Mouse (Mus musculus) heart, postnatal 0 days (tissue): ENCODE measurements around the gene Tspan1. TPM values are rescaled to one million over a fixed set of nuclear protein-coding genes. Genes with fewer than 3 reads are reported as not detected.

Experiments
- ATAC-seq: fragments of 200-750 bp; cut with Nextera tagmentation; 2 replicates; pipeline ENCODE4 v1.8.0; 2017; ENCODE audit warnings: low read depth, moderate number of reproducible peaks, moderate library complexity; ENCODE audit not compliant: insufficient read depth
- DNase-seq: peaks from one replicate; pipeline ENCODE4 v3.0.0-alpha.2; 2016; ENCODE audit warnings: low spot score
- H3K27ac ChIP-seq: fragments of 300-500 bp; sonication (generic); 2 replicates; pipeline ENCODE4 v1.5.1; 2014; ENCODE audit warnings: low read depth, mild to moderate bottlenecking
- H3K27me3 ChIP-seq: fragments of 300-500 bp; sonication (generic); 2 replicates; pipeline ENCODE4 v1.6.1; 2014; ENCODE audit warnings: low read length, mixed read lengths; ENCODE audit not compliant: control insufficient read depth, insufficient read depth
- H3K36me3 ChIP-seq: fragments of 300-500 bp; sonication (generic); replicated peaks from 2 replicates; pipeline ENCODE4 v1.6.1; 2014; ENCODE audit warnings: low read length, mixed read lengths; ENCODE audit not compliant: control insufficient read depth, insufficient read depth
- H3K4me1 ChIP-seq: fragments of 300-500 bp; sonication (generic); 2 replicates; pipeline ENCODE4 v1.6.1; 2014; ENCODE audit warnings: antibody characterized with exemption; ENCODE audit not compliant: control insufficient read depth, insufficient read depth
- H3K4me2 ChIP-seq: fragments of 300-500 bp; sonication (generic); 2 replicates; pipeline ENCODE4 v1.6.1; 2014; ENCODE audit warnings: low read depth, mild to moderate bottlenecking, low read length, moderate library complexity
- H3K4me3 ChIP-seq: fragments of 300-500 bp; sonication (generic); 2 replicates; pipeline ENCODE4 v1.5.1; 2014; ENCODE audit warnings: low read depth, low read length
- H3K9ac ChIP-seq: fragments of 300-500 bp; sonication (generic); replicated peaks from 2 replicates; pipeline ENCODE4 v1.6.1; 2014; ENCODE audit warnings: low read depth, low read length, mixed read lengths
- H3K9me3 ChIP-seq: fragments of 300-500 bp; sonication (generic); replicated peaks from 2 replicates; pipeline ENCODE4 v1.6.1; 2016; ENCODE audit warnings: low read length; ENCODE audit not compliant: control insufficient read depth
- CTCF ChIP-seq: IDR thresholded peaks from 2 replicates; pipeline ENCODE4 v1.5.1; 2016; ENCODE audit warnings: antibody characterized with exemption, control low read depth, low read depth
- EP300 ChIP-seq: IDR thresholded peaks from 2 replicates; pipeline ENCODE4 v1.6.1; 2016; ENCODE audit warnings: antibody characterized with exemption, low read depth
- WGBS: fragments of 180-500 bp; shearing (Covaris S2); extraction: QIAGEN DNeasy Blood & Tissue Kit; methylation state at CpG from one replicate; pipeline ENCODE4 v1.1.7; 2014; 5-methylcytosine and 5-hydroxymethylcytosine counted together
- polyA plus RNA-seq: library from polyadenylated mRNA; unstranded; fragments of >200 nt; fragmentation: Nextera tagmentation; extraction: Ambion mirVana; gene quantifications from 2 replicates; pipeline ENCODE4 v1.2.1, GENCODE M21; 2015
- total RNA-seq: library from RNA; depleted of rRNA; stranded (reverse); fragments of >200 nt; gene quantifications from 2 replicates; pipeline ENCODE4 v1.2.3, GENCODE M21; 2014; ENCODE audit warnings: low replicate concordance; rRNA removed

The Tspan1 gene
- total and polyA plus RNA-seq, 2 experiments from 2014 or later = not detected

GRCm38 (mm10) chr4:116125803-116126386 lies 41.5 kb downstream of the Tspan1 start:
- TF ChIP-seq CTCF (no peak), EP300 (no peak)
- Histone ChIP-seq H3K9me3 (no peaks in the 10 kb centered on the region), H3K27ac (no peak overlapping the region), H3K9ac (no peak overlapping the region), H3K4me1 (peaks cover 14% of the 10 kb centered on the region; the same call in 1 of the 2 replicates), H3K27me3 (no peaks in the 10 kb centered on the region), H3K4me2 (no peak overlapping the region), H3K36me3 (no peaks in the 10 kb centered on the region), H3K4me3 (no peak overlapping the region)
- WGBS = 80% methylated on average over 4 of the region's 4 CpGs
- DNase-seq (no peak), ATAC-seq (no peak)

DNA sequence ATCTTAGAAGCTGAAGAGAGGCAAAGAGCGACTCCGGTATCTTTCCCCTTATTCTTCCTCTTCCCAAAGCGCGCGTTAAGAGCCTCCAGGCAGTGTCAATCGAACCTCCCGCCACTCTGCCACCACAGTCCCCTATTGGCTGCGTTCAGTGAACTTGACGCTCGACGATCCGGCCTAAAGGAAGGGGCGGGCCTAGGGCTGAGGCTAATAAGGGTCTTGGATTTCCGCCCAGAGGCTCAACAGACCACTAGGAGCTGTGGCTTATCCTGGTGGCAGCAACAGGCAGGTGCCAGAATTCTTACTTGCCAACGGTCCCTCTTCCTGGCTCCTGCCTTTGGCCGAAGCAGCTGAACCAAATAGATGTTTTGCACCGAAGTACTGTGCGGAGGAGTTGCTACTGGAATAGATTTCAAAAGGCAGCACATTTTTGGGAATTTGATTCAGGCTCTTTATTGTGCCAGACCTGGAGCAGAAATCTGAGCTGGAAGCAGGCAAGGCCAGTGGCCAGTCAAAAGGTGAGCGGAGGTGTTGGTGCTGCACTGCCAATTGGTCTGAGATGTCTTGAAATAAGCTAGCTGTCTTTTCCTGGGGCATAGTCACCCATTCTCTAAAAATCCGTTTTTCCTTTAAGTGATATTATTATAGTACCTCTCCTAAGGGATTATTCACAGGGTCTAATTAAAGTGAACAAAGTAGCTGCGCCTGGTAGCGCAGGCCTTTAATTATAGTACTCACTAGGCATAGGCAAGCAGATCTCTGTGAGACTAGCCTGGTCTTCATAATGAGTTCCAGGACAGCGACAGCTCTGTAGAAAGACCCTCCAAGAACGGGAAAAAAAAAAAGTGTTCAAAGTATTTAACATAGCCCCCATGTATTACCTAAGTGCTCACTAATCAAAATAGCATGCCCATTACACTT lies 43.5 kb downstream of the Tspan1 start, which contains the start of the genes Rad54l and Pomgnt1:
Gene Rad54l (minus strand): TSS at position 89 of the 918 bp plus-strand sequence.
Gene Pomgnt1 (plus strand): TSS at position 239 of the 918 bp plus-strand sequence.
- Histone ChIP-seq H3K4me1 (peaks cover 14% of the 10 kb centered on the region; the same call in 1 of the 2 replicates), H3K27me3 (no peaks in the 10 kb centered on the region), H3K36me3 (no peaks in the 10 kb centered on the region), H3K27ac (peak within 1 kb of the TSS; percentile 51), H3K9ac (peak within 1 kb of the TSS; percentile 59; the same call in 1 of the 2 replicates), H3K9me3 (no peaks in the 10 kb centered on the region), H3K4me3 (peak within 1 kb of the TSS; percentile 52), H3K4me2 (peak within 1 kb of the TSS; percentile 68)
- TF ChIP-seq EP300 (no peak), CTCF (peak; percentile 46)
- ATAC-seq = peak; percentile 100
- DNase-seq = peak; percentile 98
- WGBS = 5% methylated on average over 24 of the region's 24 CpGs

GRCm38 (mm10) chr4:116122762-116123161 lies 44.6 kb downstream of the Tspan1 start:
- DNase-seq (no peak), ATAC-seq (no peak)
- H3K27me3 ChIP-seq = no peaks in the 10 kb centered on the region
- 0% methylated on average over 1 of the region's 1 CpGs for WGBS
- no peaks in the 10 kb centered on the region for H3K9me3 ChIP-seq
- peak overlapping the region; percentile 52 for H3K4me3 ChIP-seq
- peak overlapping the region; percentile 68 for H3K4me2 ChIP-seq
- peaks cover 14% of the 10 kb centered on the region; the same call in 1 of the 2 replicates for H3K4me1 ChIP-seq
- no peak overlapping the region; the same call in 1 of the 2 replicates for H3K9ac ChIP-seq
- no peaks in the 10 kb centered on the region for H3K36me3 ChIP-seq
- TF ChIP-seq EP300 (no peak), CTCF (no peak)
- H3K27ac ChIP-seq = no peak overlapping the region

Other genes starting within 250 kb of the Tspan1 start
- gene Dmbx1, start 227.7 kb downstream of the Tspan1 start, total RNA-seq = not detected in 2 replicates
- gene Dmbx1, start 227.7 kb downstream of the Tspan1 start, polyA plus RNA-seq = not detected in 2 replicates
- 0.80 and 3.3 TPM in 2 replicates for gene Faah, start 149.7 kb downstream of the Tspan1 start, total RNA-seq
- gene Faah, start 149.7 kb downstream of the Tspan1 start, polyA plus RNA-seq = 0.61 and 0.65 TPM in 2 replicates
- 43.5 and 54.8 TPM in 2 replicates for gene Nsun4, start 113.7 kb downstream of the Tspan1 start, total RNA-seq
- gene Nsun4, start 113.7 kb downstream of the Tspan1 start, polyA plus RNA-seq = 33.9 and 34.2 TPM in 2 replicates
- gene Uqcrh, start 92.5 kb downstream of the Tspan1 start, total RNA-seq = 1,024 and 1,032 TPM in 2 replicates
- gene Uqcrh, start 92.5 kb downstream of the Tspan1 start, polyA plus RNA-seq = 2,231 and 2,302 TPM in 2 replicates
- 69.4 and 85.5 TPM in 2 replicates for gene Lrrc41, start 92.3 kb downstream of the Tspan1 start, total RNA-seq
- gene Lrrc41, start 92.3 kb downstream of the Tspan1 start, polyA plus RNA-seq = 32.2 and 35.9 TPM in 2 replicates
- gene Rad54l, start 43.9 kb downstream of the Tspan1 start, total RNA-seq = 7.7 and 8.0 TPM in 2 replicates
- gene Rad54l, start 43.9 kb downstream of the Tspan1 start, polyA plus RNA-seq = 3.8 and 4.4 TPM in 2 replicates
- 77.5 and 91.3 TPM in 2 replicates for gene Pomgnt1, start 43.8 kb downstream of the Tspan1 start, total RNA-seq
- 56.9 and 59.6 TPM in 2 replicates for gene Pomgnt1, start 43.8 kb downstream of the Tspan1 start, polyA plus RNA-seq
- gene Lurap1, start 16.3 kb downstream of the Tspan1 start, total RNA-seq = 1.5 and 2.1 TPM in 2 replicates
- 0.97 and 1.1 TPM in 2 replicates for gene Lurap1, start 16.3 kb downstream of the Tspan1 start, polyA plus RNA-seq
- not detected in 2 replicates for gene 1700042G07Rik, start 5.8 kb upstream of the Tspan1 start, total RNA-seq
- not detected in 2 replicates for gene 1700042G07Rik, start 5.8 kb upstream of the Tspan1 start, polyA plus RNA-seq
- gene Gm49337, start 5.8 kb upstream of the Tspan1 start, total RNA-seq = not detected in 2 replicates
- not detected in 2 replicates for gene Gm49337, start 5.8 kb upstream of the Tspan1 start, polyA plus RNA-seq
- 7.7 and 8.5 TPM in 2 replicates for gene Pik3r3, start 54.0 kb upstream of the Tspan1 start, total RNA-seq
- gene Pik3r3, start 54.0 kb upstream of the Tspan1 start, polyA plus RNA-seq = 8.0 and 10.3 TPM in 2 replicates